Mouse (Mus musculus) c-Kit-positive CD71-positive TER-119-positive erythroid progenitor cells, embryonic 14.5 days (primary cell): ENCODE measurements around the gene Rai1.

Experiments used
- DNase-seq: peaks from one replicate; pipeline ENCODE4 v3.0.0-alpha.2; 2013; ENCODE audit warnings: low spot score

The Rai1 gene

GRCm38 (mm10) chr11:60163362-60163761 is 58.5 kb downstream of the Rai1 start:
- no peak for DNase-seq

- no peak for DNase-seq
Observed at GRCm38 (mm10) chr11:60164450-60164849, 59.6 kb downstream of the Rai1 start.

- DNase-seq, result no peak
Observed at GRCm38 (mm10) chr11:60165076-60165475, 60.3 kb downstream of the Rai1 start.

GRCm38 (mm10) chr11:60168780-60169179 is 64.0 kb downstream of the Rai1 start:
- no peak for DNase-seq

GRCm38 (mm10) chr11:60172074-60172473 is 67.3 kb downstream of the Rai1 start:
- DNase-seq, result no peak

- no peak for DNase-seq
Observed at GRCm38 (mm10) chr11:60173606-60174184, 68.9 kb downstream of the Rai1 start.

- peak; percentile 72 for DNase-seq
Observed at GRCm38 (mm10) chr11:60175371-60176181, 70.8 kb downstream of the Rai1 start.

GRCm38 (mm10) chr11:60176182-60176974 is 71.6 kb downstream of the Rai1 start:
- DNase-seq, result no peak

- DNase-seq, result no peak
Observed at GRCm38 (mm10) chr11:60176975-60177657, 72.3 kb downstream of the Rai1 start.

GRCm38 (mm10) chr11:60178005-60178404 is 73.2 kb downstream of the Rai1 start:
- no peak for DNase-seq

GRCm38 (mm10) chr11:60178506-60178905 is 73.7 kb downstream of the Rai1 start:
- no peak for DNase-seq

GRCm38 (mm10) chr11:60182116-60182670 is 77.4 kb downstream of the Rai1 start:
- DNase-seq, result no peak

- no peak for DNase-seq
Observed at GRCm38 (mm10) chr11:60182741-60183140, 77.9 kb downstream of the Rai1 start.

GRCm38 (mm10) chr11:60184346-60185325 is 79.8 kb downstream of the Rai1 start:
- no peak for DNase-seq

GRCm38 (mm10) chr11:60185396-60186231 is 80.8 kb downstream of the Rai1 start:
- no peak for DNase-seq

- DNase-seq, result no peak
Observed at GRCm38 (mm10) chr11:60187070-60187469, 82.3 kb downstream of the Rai1 start.

GRCm38 (mm10) chr11:60188275-60188853 is 83.6 kb downstream of the Rai1 start:
- DNase-seq, result no peak

- no peak for DNase-seq
Observed at GRCm38 (mm10) chr11:60189501-60190040, 84.8 kb downstream of the Rai1 start.

- no peak for DNase-seq
Observed at GRCm38 (mm10) chr11:60190055-60190641, 85.3 kb downstream of the Rai1 start.
